Mouse (Mus musculus) liver, embryonic 14 days (tissue): Measurements from ENCODE around the gene Cd207. TPM values are rescaled to one million over a fixed set of nuclear protein-coding genes. Genes with fewer than 3 reads are reported as not detected.

Experiments
- polyA plus RNA-seq: library from polyadenylated mRNA; depleted of rRNA; stranded (reverse); fragments of >200 nt; gene quantifications from 2 replicates; pipeline ENCODE4 v1.2.3, GENCODE M21; 2012; rRNA removed

Gene Cd207
- polyA plus RNA-seq: 0.15 and 0.22 TPM in 2 replicates

DNA sequence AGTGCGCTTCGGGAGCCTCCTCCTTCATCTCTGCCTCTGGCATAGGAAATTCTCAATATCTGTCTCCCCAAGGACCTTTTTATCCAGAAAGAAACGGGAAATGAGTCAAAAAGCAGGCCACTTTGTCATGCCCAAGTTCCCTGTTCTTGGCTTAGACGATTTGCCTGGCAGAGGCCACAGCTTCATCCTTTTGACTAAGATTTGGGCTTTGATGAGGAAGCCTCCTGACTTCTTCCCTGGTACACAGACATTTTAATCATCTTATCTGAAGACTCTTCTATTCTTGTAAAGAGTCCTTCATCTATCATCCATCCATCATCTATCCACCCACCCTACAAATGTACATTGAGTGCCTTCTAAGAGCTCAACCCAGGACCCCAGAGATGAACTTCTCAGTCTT lies at the start of gene Cd207:
Gene Cd207, minus strand, starts transcription at position 101 of the 400 bp plus-strand sequence.

DNA sequence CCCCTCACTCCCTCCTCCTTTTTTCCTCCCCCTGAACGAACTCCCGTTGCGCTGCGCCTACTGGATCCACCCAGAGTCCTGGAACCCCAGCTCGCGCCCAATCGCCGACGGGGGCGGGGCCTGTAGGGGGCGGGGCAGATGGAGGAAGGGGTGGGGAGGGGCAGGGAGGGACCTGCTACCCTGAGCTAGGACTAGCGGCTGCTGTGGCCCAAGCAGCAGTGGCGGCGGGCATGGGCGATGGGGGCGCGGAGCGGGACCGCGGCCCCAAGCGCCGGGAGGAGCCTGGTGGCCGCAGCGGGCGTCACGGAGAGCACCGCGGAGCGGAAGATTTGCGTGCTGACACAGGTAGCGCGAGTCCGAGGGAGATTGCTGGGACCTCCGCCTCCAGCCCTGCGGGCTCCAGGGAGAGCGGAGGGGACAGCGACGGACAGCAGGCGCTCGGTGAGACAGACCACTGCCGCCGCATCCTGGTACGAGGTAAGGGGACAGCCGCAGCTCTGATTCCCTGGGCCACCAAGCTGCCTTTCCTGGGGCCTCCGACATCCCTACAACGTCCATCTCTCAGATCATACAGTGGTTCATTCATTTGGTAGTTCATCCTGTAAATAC lies 33.5 kb upstream of the Cd207 start, which contains the start of gene Vax2:
Gene Vax2, plus strand, starts transcription at position 198 of the 609 bp plus-strand sequence.

DNA sequence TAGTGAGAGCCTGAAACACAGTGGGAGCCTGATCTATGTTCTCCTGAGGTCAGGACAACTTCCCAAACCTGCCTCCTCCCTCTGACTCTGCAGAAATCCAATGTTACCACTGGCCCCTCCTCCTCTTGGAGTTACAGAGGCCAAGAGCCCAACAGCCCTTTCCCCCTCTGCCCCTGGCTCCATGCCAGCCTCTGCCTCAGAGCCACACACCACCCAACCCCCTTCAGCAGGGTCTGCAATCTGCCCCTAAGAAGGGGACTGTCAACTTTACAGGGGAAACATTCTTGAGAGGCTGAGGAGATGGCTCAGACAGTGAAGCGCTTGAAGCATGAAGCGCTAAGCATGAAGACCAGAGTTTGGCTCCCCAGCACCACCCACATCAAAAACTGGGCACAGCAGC lies 21.6 kb downstream of the Cd207 start, which contains the start of gene Clec4f:
Gene Clec4f, minus strand, starts transcription at position 101 of the 400 bp plus-strand sequence.

Other genes starting within 250 kb of the Cd207 start
- 2.9 and 3.7 TPM in 2 replicates for gene Tet3, start 218.8 kb downstream of the Cd207 start, polyA plus RNA-seq
- 15.9 and 16.2 TPM in 2 replicates for gene Dguok, start 170.9 kb downstream of the Cd207 start, polyA plus RNA-seq
- 1.7 and 2.4 TPM in 2 replicates for gene Actg2, start 141.6 kb downstream of the Cd207 start, polyA plus RNA-seq
- 6.3 and 7.0 TPM in 2 replicates for gene Stambp, start 105.1 kb downstream of the Cd207 start, polyA plus RNA-seq
- 3.7 and 4.2 TPM in 2 replicates for gene Clec4f, start 21.7 kb downstream of the Cd207 start, polyA plus RNA-seq
- gene Vax2, start 33.4 kb upstream of the Cd207 start, polyA plus RNA-seq: not detected in 2 replicates
- 0.03 and 0.05 TPM in 2 replicates for gene Atp6v1b1, start 65.1 kb upstream of the Cd207 start, polyA plus RNA-seq
- not detected in 2 replicates for gene Ankrd53, start 84.8 kb upstream of the Cd207 start, polyA plus RNA-seq
- 19.2 and 22.3 TPM in 2 replicates for gene Tex261, start 98.0 kb upstream of the Cd207 start, polyA plus RNA-seq
- gene Nagk, start 117.1 kb upstream of the Cd207 start, polyA plus RNA-seq: 4.8 and 6.9 TPM in 2 replicates
- 6.7 TPM in 2 replicates for gene Paip2b, start 153.9 kb upstream of the Cd207 start, polyA plus RNA-seq
- 16.9 and 17.9 TPM in 2 replicates for gene Zfp638, start 189.3 kb upstream of the Cd207 start, polyA plus RNA-seq